Mouse (Mus musculus): ENCODE results near the gene Zc3h7b. TPM values are rescaled to one million over a fixed set of nuclear protein-coding genes. Genes with fewer than 3 reads are reported as not detected.
A peak's percentile ranks its signal among the peaks of the same experiment; 100 is the strongest.

The Zc3h7b gene
- total and polyA plus RNA-seq, 3 experiments = 18.2 to 108 (median 41.5) TPM

DNA sequence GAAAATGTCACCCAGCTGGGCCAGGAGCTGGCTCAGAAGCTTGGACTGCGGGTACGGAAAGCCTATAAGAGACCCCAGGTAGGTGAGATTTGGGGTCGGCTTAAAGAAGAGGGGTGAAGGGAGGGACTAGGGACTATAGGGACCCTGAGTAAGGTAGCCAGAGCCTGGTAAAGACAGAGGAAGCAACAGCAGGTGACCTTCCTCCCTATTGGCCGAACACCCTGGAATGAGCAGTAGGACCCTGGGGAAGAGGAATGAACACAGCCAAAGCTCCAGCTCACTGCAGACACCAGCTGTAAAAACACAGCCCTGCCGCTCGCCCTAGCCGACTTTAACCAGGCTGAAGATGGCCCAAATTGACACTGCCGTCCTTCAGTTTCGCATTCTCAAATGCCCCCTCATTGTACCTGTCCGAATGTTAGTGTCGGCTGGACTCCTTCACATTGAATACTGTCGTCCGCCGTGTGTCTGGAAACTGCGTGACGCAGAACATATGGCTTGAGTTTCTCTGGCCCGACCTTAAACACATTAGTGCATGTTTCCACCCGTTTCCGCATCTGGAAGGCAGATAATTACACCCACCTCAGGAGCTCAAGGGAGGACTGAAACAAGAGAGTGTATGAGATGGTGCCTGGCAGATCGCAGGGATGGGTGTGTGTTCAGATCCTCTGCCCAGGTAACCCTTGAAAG lies 27.7 kb downstream of the Zc3h7b start:
- no peak for TF ChIP-seq MAX (IDR thresholded peaks at IDR 0.05; ENCODE audit: low read length)
- Histone ChIP-seq H3K9ac (ENCODE audit: control insufficient read depth, low read depth, low read length, poor library complexity, severe bottlenecking) (no peak overlapping the region), H3K79me2 (ENCODE audit: control insufficient read depth, insufficient read depth, low read length, poor library complexity) (no peaks in the 10 kb centered on the region), H3K27me3 (ENCODE audit: control insufficient read depth in 1 of 2, insufficient read depth in 2 of 2, low read length in 2 of 2) (no peaks in the 10 kb centered on the region), H3K4me3 (ENCODE audit: control insufficient read depth in 1 of 2, insufficient read depth in 1 of 2, low read depth in 2 of 2, low read length in 2 of 2) (no peak overlapping the region), H3K27ac (ENCODE audit: control insufficient read depth, low read depth, low read length) (no peak overlapping the region), H3K4me1 (ENCODE audit: control insufficient read depth in 1 of 2, insufficient read depth in 2 of 2, low read length in 2 of 2) (peaks cover 0 to 9% of the 10 kb centered on the region in 2 experiments; a peak in 2 of 4 replicates), H3K36me3 (ENCODE audit: control insufficient read depth in 1 of 2, insufficient read depth in 2 of 2, low read length in 2 of 2) (peaks cover 0 to 2% of the 10 kb centered on the region in 2 experiments; a peak in 1 of 4 replicates), H3K9me3 (replicated peaks; ENCODE audit: insufficient read depth, low read length) (no peaks in the 10 kb centered on the region)
- DNase-seq (ENCODE audit: low read depth, low spot score) = no peak

DNA sequence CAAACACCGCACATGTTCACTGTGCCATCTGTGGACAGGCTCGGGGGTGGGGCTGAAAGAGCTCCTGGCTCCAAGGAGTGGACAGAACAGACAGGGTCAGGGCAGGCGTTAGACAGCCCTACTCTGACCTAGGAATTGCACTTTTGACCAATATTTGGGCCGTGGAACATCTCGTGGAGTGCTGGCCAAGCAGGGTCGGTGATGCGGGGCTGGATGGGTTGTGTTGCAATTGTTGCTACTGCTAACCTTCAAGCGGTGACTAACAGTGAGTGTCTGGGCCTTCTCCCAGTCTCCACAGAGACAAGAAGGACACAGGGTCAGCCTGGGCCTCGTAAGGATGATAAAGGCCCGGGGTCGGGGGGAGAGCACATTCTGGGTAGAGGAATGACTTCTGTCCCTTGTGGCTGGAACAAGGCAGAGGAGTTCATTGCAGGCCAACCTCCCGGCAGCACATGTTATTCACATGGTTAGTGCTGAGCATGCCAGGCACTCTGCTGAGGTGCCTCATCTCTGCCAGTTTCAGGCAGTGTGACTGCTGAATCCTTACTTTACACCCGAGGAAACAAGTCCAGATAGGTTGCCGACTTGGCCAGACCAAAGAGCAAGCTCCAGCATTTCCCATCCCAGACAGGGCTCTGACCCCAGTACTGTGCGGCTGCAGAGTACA lies 29.8 kb downstream of the Zc3h7b start:
- no peaks in the 10 kb centered on the region for H3K9me3 ChIP-seq (replicated peaks; ENCODE audit: insufficient read depth, low read length)
- no peak overlapping the region for H3K9ac ChIP-seq (ENCODE audit: control insufficient read depth, low read depth, low read length, poor library complexity, severe bottlenecking)
- no peak overlapping the region for H3K4me3 ChIP-seq (ENCODE audit: control insufficient read depth in 1 of 2, insufficient read depth in 1 of 2, low read depth in 2 of 2, low read length in 2 of 2)
- H3K4me1 ChIP-seq (ENCODE audit: control insufficient read depth in 1 of 2, insufficient read depth in 2 of 2, low read length in 2 of 2) = peaks cover 0 to 9% of the 10 kb centered on the region in 2 experiments; a peak in 2 of 4 replicates
- no peak overlapping the region for H3K27ac ChIP-seq (ENCODE audit: control insufficient read depth, low read depth, low read length)
- H3K36me3 ChIP-seq (ENCODE audit: control insufficient read depth in 1 of 2, insufficient read depth in 2 of 2, low read length in 2 of 2) = no peaks in the 10 kb centered on the region; a peak in 1 of 4 replicates
- no peaks in the 10 kb centered on the region for H3K79me2 ChIP-seq (ENCODE audit: control insufficient read depth, insufficient read depth, low read length, poor library complexity)
- no peak for TF ChIP-seq RAD21 (IDR thresholded peaks at IDR 0.05; ENCODE audit: low read depth, low read length)
- no peak for TF ChIP-seq ZC3H11A (IDR thresholded peaks at IDR 0.05; ENCODE audit: low read depth, low read length)
- no peak for TF ChIP-seq MYC (IDR thresholded peaks at IDR 0.05; ENCODE audit: low read depth, low read length)
- no peak for TF ChIP-seq SIN3A (IDR thresholded peaks at IDR 0.05; ENCODE audit: low read length)
- TF ChIP-seq HCFC1 (IDR thresholded peaks at IDR 0.05; ENCODE audit: low read depth, low read length) = no peak
- TF ChIP-seq MAZ (IDR thresholded peaks at IDR 0.05; ENCODE audit: low read depth, low read length) = no peak
- TF ChIP-seq RCOR1 (IDR thresholded peaks at IDR 0.05; ENCODE audit: low read depth, low read length) = no peak
- no peak for TF ChIP-seq MXI1 (IDR thresholded peaks at IDR 0.05; ENCODE audit: low read depth, low read length)
- TF ChIP-seq ETS1 (IDR thresholded peaks at IDR 0.05; ENCODE audit: low read depth, low read length) = no peak
- H3K27me3 ChIP-seq (ENCODE audit: control insufficient read depth in 1 of 2, insufficient read depth in 2 of 2, low read length in 2 of 2) = no peaks in the 10 kb centered on the region
- DNase-seq (ENCODE audit: low read depth, low spot score) = no peak

DNA sequence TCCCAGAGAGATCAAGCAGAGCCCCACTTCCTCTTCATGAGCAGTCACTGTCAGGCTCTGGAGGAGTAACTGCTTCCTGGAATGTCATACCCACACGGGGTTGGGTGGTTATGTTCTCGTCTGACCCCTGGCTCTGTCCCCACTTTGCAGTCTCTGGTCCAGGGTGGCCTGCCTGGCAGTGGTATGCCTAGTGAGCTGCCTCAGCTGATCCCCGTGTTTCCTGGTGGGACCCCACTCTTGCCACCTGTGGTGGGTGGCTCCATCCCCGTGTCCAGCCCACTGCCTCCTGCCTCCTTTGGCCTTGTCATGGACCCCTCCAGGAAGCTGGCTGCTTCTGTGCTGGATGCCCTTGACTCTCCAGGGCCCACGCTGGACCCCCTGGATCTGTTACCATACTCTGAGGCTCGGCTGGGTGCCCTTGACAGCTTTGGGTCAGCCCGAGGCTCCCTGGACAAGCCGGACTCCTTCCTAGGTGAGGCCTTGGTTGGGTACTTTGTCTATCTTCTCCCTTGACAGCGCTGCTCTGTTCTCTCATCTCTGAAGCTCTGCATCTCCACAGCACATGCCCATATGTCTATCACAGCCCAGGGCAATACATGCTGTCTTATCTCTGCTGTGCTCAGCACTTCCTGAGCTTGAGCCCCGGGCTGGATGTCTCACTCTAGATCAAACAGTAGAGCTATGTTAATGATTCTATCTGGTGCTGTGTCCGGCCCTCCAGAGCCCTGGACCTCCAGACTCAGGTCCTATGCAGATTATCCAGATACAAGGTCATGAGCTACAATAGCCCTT lies 32.0 kb downstream of the Zc3h7b start:
- Histone ChIP-seq H3K4me1 (ENCODE audit: control insufficient read depth in 1 of 2, insufficient read depth in 2 of 2, low read length in 2 of 2) (peaks cover 0 to 9% of the 10 kb centered on the region in 2 experiments; a peak in 2 of 4 replicates), H3K27ac (ENCODE audit: control insufficient read depth, low read depth, low read length) (no peak overlapping the region), H3K79me2 (ENCODE audit: control insufficient read depth, insufficient read depth, low read length, poor library complexity) (no peaks in the 10 kb centered on the region), H3K27me3 (ENCODE audit: control insufficient read depth in 1 of 2, insufficient read depth in 2 of 2, low read length in 2 of 2) (no peaks in the 10 kb centered on the region), H3K36me3 (ENCODE audit: control insufficient read depth in 1 of 2, insufficient read depth in 2 of 2, low read length in 2 of 2) (no peaks in the 10 kb centered on the region; a peak in 1 of 4 replicates), H3K9me3 (replicated peaks; ENCODE audit: insufficient read depth, low read length) (no peaks in the 10 kb centered on the region), H3K9ac (ENCODE audit: control insufficient read depth, low read depth, low read length, poor library complexity, severe bottlenecking) (no peak overlapping the region), H3K4me3 (ENCODE audit: control insufficient read depth in 1 of 2, insufficient read depth in 1 of 2, low read depth in 2 of 2, low read length in 2 of 2) (no peak overlapping the region)
- peak; percentile 54 for TF ChIP-seq GATA1 (IDR thresholded peaks at IDR 0.05; ENCODE audit: low read depth, low read length)
- no peak for TF ChIP-seq ZNF384 (IDR thresholded peaks at IDR 0.05; ENCODE audit: low read depth, low read length)
- no peak for TF ChIP-seq ZC3H11A (IDR thresholded peaks at IDR 0.05; ENCODE audit: low read depth, low read length)
- no peak for TF ChIP-seq NRF1 (IDR thresholded peaks at IDR 0.05; ENCODE audit: insufficient read depth, low read depth, low read length, poor library complexity, severe bottlenecking)
- no peak for TF ChIP-seq TBP (IDR thresholded peaks at IDR 0.05; ENCODE audit: low read depth, low read length)
- no peak for TF ChIP-seq USF2 (IDR thresholded peaks at IDR 0.05; ENCODE audit: borderline replicate concordance in 1 of 2, insufficient read depth in 1 of 2, low read depth in 1 of 2, low read length in 2 of 2)
- peak; percentile 80 for TF ChIP-seq MAFK (IDR thresholded peaks at IDR 0.05; ENCODE audit: borderline replicate concordance, low read depth, low read length)
- no peak for TF ChIP-seq ZMIZ1 (IDR thresholded peaks at IDR 0.05; ENCODE audit: low read depth, low read length)
- no peak for TF ChIP-seq UBTF (IDR thresholded peaks at IDR 0.05; ENCODE audit: borderline replicate concordance, insufficient read depth, low read depth, low read length)
- no peak for TF ChIP-seq ELF1 (IDR thresholded peaks at IDR 0.05; ENCODE audit: low read depth, low read length)
- TF ChIP-seq MYC (IDR thresholded peaks at IDR 0.05; ENCODE audit: low read depth, low read length) = 0 out of 2 replicates have a peak, but pooled peaks have one; percentile 19
- no peak for TF ChIP-seq EP300 (IDR thresholded peaks at IDR 0.05; ENCODE audit: low read depth in 1 of 2, low read length in 2 of 2)
- no peak for TF ChIP-seq JUND (IDR thresholded peaks at IDR 0.05; ENCODE audit: low read depth, low read length)
- peak; percentile 51 for DNase-seq (ENCODE audit: low read depth, low spot score)
